Mouse (Mus musculus) ES-Bruce4 (cell line): ENCODE data around the gene Mrpl48. TPM values are rescaled to one million over a fixed set of nuclear protein-coding genes. Genes with fewer than 3 reads are reported as not detected.

Source experiments
- H3K27ac ChIP-seq: 2 replicates; pipeline ENCODE4 v1.5.1; 2012; ENCODE audit warnings: low read length, inconsistent platforms; ENCODE audit not compliant: insufficient read depth
- H3K27me3 ChIP-seq: 2 replicates; pipeline ENCODE4 v1.6.1; 2012; ENCODE audit warnings: mild to moderate bottlenecking, low read length, inconsistent platforms; ENCODE audit not compliant: control insufficient read depth, poor library complexity, insufficient read depth, severe bottlenecking
- H3K36me3 ChIP-seq: 2 replicates; pipeline ENCODE4 v1.6.1; 2012; ENCODE audit warnings: inconsistent platforms, mild to moderate bottlenecking, low read length, moderate library complexity; ENCODE audit not compliant: control insufficient read depth, poor library complexity, insufficient read depth, severe bottlenecking
- H3K4me1 ChIP-seq: one replicate; pipeline ENCODE4 v1.8.1; 2011; ENCODE audit warnings: low read length; ENCODE audit not compliant: control insufficient read depth, insufficient read depth
- H3K4me3 ChIP-seq: 2 replicates; pipeline ENCODE4 v1.5.1; 2011; ENCODE audit warnings: low read depth, mild to moderate bottlenecking, low read length
- H3K9ac ChIP-seq: 2 replicates; pipeline ENCODE4 v1.6.1; 2012; ENCODE audit warnings: low read depth, mild to moderate bottlenecking, inconsistent platforms; ENCODE audit not compliant: poor library complexity, severe bottlenecking
- H3K9me3 ChIP-seq: replicated peaks from 2 replicates; pipeline ENCODE4 v1.6.1; 2012; ENCODE audit warnings: mild to moderate bottlenecking, low read length, inconsistent platforms; ENCODE audit not compliant: control insufficient read depth, poor library complexity, insufficient read depth, severe bottlenecking
- CTCF ChIP-seq: IDR thresholded peaks from one replicate; pipeline ENCODE4 v1.8.1; 2011; ENCODE audit warnings: low read depth, low read length
- EP300 ChIP-seq: IDR thresholded peaks from 2 replicates; pipeline ENCODE4 v1.6.1; 2011; ENCODE audit warnings: low read depth, low read length; ENCODE audit not compliant: insufficient read depth
- POLR2A ChIP-seq: IDR thresholded peaks from one replicate; pipeline ENCODE4 v1.8.1; 2011; ENCODE audit warnings: low read length; ENCODE audit not compliant: insufficient read depth
- polyA plus RNA-seq: library from polyadenylated mRNA; stranded (reverse); fragments of >200 nt; gene quantifications from 2 replicates; pipeline ENCODE4 v1.2.4, GENCODE M21; 2011; ENCODE audit warnings: low read depth; ENCODE audit not compliant: missing spikeins, insufficient read depth, insufficient read length

Mrpl48 gene
- polyA plus RNA-seq, 1 experiment: 57.4 TPM

GRCm38 (mm10) chr7:100582235-100582634, 25.9 kb downstream of the Mrpl48 start:
- no peaks in the 10 kb centered on the region for H3K9me3 ChIP-seq
- no peaks in the 10 kb centered on the region for H3K4me1 ChIP-seq
- TF ChIP-seq EP300: no peak
- H3K27ac ChIP-seq: no peak overlapping the region
- H3K4me3 ChIP-seq: no peak overlapping the region
- no peaks in the 10 kb centered on the region for H3K27me3 ChIP-seq
- no peaks in the 10 kb centered on the region for H3K36me3 ChIP-seq
- no peak overlapping the region for H3K9ac ChIP-seq

GRCm38 (mm10) chr7:100578794-100579193, 29.3 kb downstream of the Mrpl48 start:
- Histone ChIP-seq H3K4me3 (no peak overlapping the region), H3K36me3 (no peaks in the 10 kb centered on the region), H3K27me3 (no peaks in the 10 kb centered on the region), H3K9ac (no peak overlapping the region), H3K27ac (no peak overlapping the region), H3K4me1 (no peaks in the 10 kb centered on the region), H3K9me3 (no peaks in the 10 kb centered on the region)
- no peak for TF ChIP-seq EP300
- TF ChIP-seq CTCF: no peak
- TF ChIP-seq POLR2A: no peak

GRCm38 (mm10) chr7:100572704-100573103, 35.4 kb downstream of the Mrpl48 start:
- TF ChIP-seq CTCF (no peak), EP300 (no peak), POLR2A (no peak)
- Histone ChIP-seq H3K4me3 (no peak overlapping the region), H3K9me3 (no peaks in the 10 kb centered on the region)

GRCm38 (mm10) chr7:100572061-100572460, 36.0 kb downstream of the Mrpl48 start:
- H3K9me3 ChIP-seq: no peaks in the 10 kb centered on the region
- H3K4me1 ChIP-seq: no peaks in the 10 kb centered on the region
- TF ChIP-seq POLR2A (no peak), CTCF (no peak), EP300 (no peak)
- H3K4me3 ChIP-seq: no peak overlapping the region
- no peaks in the 10 kb centered on the region for H3K27me3 ChIP-seq
- H3K36me3 ChIP-seq: no peaks in the 10 kb centered on the region
- H3K9ac ChIP-seq: no peak overlapping the region
- H3K27ac ChIP-seq: no peak overlapping the region

More at GRCm38 (mm10) chr7:100572704-100573103, 35.4 kb downstream of the Mrpl48 start:
- Histone ChIP-seq H3K9ac (no peak overlapping the region), H3K27ac (no peak overlapping the region), H3K4me1 (no peaks in the 10 kb centered on the region), H3K27me3 (no peaks in the 10 kb centered on the region), H3K36me3 (no peaks in the 10 kb centered on the region)

GRCm38 (mm10) chr7:100570930-100571715, 37.0 kb downstream of the Mrpl48 start:
- Histone ChIP-seq H3K36me3 (no peaks in the 10 kb centered on the region), H3K4me1 (no peaks in the 10 kb centered on the region), H3K27ac (no peak overlapping the region), H3K4me3 (no peak overlapping the region), H3K27me3 (no peaks in the 10 kb centered on the region), H3K9me3 (no peaks in the 10 kb centered on the region), H3K9ac (no peak overlapping the region)
- no peak for TF ChIP-seq EP300
- no peak for TF ChIP-seq CTCF
- no peak for TF ChIP-seq POLR2A

- TF ChIP-seq EP300 (no peak), CTCF (no peak), POLR2A (no peak)
Observed at GRCm38 (mm10) chr7:100569907-100570306, 38.2 kb downstream of the Mrpl48 start.

More at GRCm38 (mm10) chr7:100569907-100570306, 38.2 kb downstream of the Mrpl48 start:
- Histone ChIP-seq H3K27me3 (no peaks in the 10 kb centered on the region), H3K9me3 (no peaks in the 10 kb centered on the region), H3K4me1 (no peaks in the 10 kb centered on the region), H3K27ac (no peak overlapping the region), H3K36me3 (no peaks in the 10 kb centered on the region), H3K4me3 (no peak overlapping the region), H3K9ac (no peak overlapping the region)
